Mouse (Mus musculus) forebrain, embryonic 12.5 days (tissue): ENCODE results near the gene Rabgef1. TPM values are rescaled to one million over a fixed set of nuclear protein-coding genes. Genes with fewer than 3 reads are reported as not detected.

Experiments
- ATAC-seq: fragments of 200-750 bp; cut with Nextera tagmentation; 2 replicates; pipeline ENCODE4 v1.8.0; 2017; ENCODE audit warnings: moderate TSS enrichment; ENCODE audit not compliant: low FRiP score
- H3K27ac ChIP-seq: fragments of 300-500 bp; sonication (generic); 2 replicates; pipeline ENCODE4 v1.5.1; 2016; ENCODE audit warnings: mild to moderate bottlenecking
- H3K27me3 ChIP-seq: fragments of 300-500 bp; sonication (generic); 2 replicates; pipeline ENCODE4 v1.6.1; 2016; ENCODE audit warnings: mild to moderate bottlenecking
- H3K36me3 ChIP-seq: fragments of 300-500 bp; sonication (generic); replicated peaks from 2 replicates; pipeline ENCODE4 v1.6.1; 2016; ENCODE audit warnings: mild to moderate bottlenecking
- H3K4me1 ChIP-seq: fragments of 300-500 bp; sonication (generic); 2 replicates; pipeline ENCODE4 v1.6.1; 2016
- H3K4me2 ChIP-seq: fragments of 300-500 bp; sonication (generic); 2 replicates; pipeline ENCODE4 v1.6.1; 2016; ENCODE audit warnings: mild to moderate bottlenecking, moderate library complexity
- H3K4me3 ChIP-seq: fragments of 300-500 bp; sonication (generic); replicated peaks from 2 replicates; pipeline ENCODE4 v1.5.1; 2016; ENCODE audit warnings: mild to moderate bottlenecking
- H3K9ac ChIP-seq: fragments of 300-500 bp; sonication (generic); 2 replicates; pipeline ENCODE4 v1.6.1; 2016; ENCODE audit warnings: mild to moderate bottlenecking
- H3K9me3 ChIP-seq: fragments of 300-500 bp; sonication (generic); 2 replicates; pipeline ENCODE4 v1.6.1; 2016
- WGBS: fragments of 180-500 bp; shearing (Covaris S2); methylation state at CpG from one replicate; pipeline ENCODE4 v1.1.7; 2016; 5-methylcytosine and 5-hydroxymethylcytosine counted together
- polyA plus RNA-seq: library from polyadenylated mRNA; unstranded; fragments of >200 nt; fragmentation: Nextera tagmentation; extraction: Ambion mirVana; gene quantifications from 2 replicates; pipeline ENCODE4 v1.2.1, GENCODE M21; 2016

The Rabgef1 gene
- polyA plus RNA-seq, 1 experiment from 2014 or later, result 31.5 TPM

DNA sequence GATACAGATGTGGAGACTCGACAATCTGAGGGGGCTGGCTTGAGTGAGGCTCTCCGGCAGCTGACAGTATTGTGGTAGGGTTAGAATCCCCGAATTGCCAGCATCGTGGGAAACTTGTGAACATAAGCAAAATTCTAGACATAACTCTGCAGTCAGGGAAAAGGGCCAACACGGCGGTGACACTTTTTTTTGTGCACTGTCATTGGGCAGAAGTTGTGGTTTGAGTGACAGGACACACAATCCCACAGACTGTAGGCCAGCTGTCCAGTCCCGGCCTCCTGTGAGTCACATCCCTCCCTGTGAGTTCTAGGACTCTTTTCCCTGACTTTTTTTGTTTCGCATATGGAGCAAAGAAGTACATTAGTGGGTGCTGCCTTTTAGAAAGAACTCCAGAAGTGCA lies 25.6 kb upstream of the Rabgef1 start:
- H3K4me3 ChIP-seq, result peak overlapping the region; percentile 62; the same call in 1 of the 2 replicates
- 88% methylated on average over 8 of the region's 8 CpGs for WGBS

DNA sequence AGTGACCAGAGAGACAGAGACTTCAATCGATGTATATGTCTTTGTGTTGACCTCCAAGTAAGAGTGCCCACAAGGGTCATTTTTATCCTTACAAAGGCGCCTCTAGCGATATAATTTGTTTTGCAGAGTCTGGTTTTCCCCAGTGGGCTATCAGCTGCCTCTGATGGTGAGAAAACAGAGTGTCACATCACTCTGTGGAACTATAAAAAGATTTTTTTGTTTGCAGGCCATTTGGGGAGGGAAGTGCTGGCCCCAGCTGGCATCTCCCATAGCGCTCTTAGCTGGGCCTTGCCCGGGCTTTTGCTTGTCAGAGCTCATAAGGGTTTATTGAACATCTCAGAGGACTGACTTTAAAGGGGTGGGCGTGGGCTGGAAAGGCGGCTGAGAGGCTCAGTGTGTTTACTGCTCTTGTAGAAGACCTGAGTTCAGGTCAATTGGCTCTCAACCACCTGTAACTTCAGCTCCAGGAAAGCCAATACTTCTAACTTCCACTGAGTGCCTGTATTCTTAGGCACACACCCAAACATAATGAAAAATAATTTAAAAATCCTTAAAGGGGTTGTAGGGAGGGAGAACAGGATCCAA lies 21.8 kb upstream of the Rabgef1 start:
- H3K4me2 ChIP-seq, result no peak overlapping the region
- no peak for ATAC-seq
- 87% methylated on average over 7 of the region's 7 CpGs for WGBS
- H3K27ac ChIP-seq, result no peak overlapping the region
- H3K9me3 ChIP-seq, result no peaks in the 10 kb centered on the region
- H3K36me3 ChIP-seq, result peaks cover 31% of the 10 kb centered on the region
- H3K4me3 ChIP-seq, result no peak overlapping the region
- H3K27me3 ChIP-seq, result no peaks in the 10 kb centered on the region
- no peak overlapping the region for H3K9ac ChIP-seq
- peaks cover 9% of the 10 kb centered on the region for H3K4me1 ChIP-seq

More for the DNA sequence above, 25.6 kb upstream of the Rabgef1 start:
- H3K9ac ChIP-seq, result no peak overlapping the region
- H3K4me1 ChIP-seq, result peaks cover 15% of the 10 kb centered on the region
- H3K27me3 ChIP-seq, result no peaks in the 10 kb centered on the region
- peaks cover 11% of the 10 kb centered on the region; the same call in 1 of the 2 replicates for H3K36me3 ChIP-seq
- no peak for ATAC-seq
- H3K27ac ChIP-seq, result no peak overlapping the region
- no peaks in the 10 kb centered on the region for H3K9me3 ChIP-seq
- H3K4me2 ChIP-seq, result peak overlapping the region; percentile 87

DNA sequence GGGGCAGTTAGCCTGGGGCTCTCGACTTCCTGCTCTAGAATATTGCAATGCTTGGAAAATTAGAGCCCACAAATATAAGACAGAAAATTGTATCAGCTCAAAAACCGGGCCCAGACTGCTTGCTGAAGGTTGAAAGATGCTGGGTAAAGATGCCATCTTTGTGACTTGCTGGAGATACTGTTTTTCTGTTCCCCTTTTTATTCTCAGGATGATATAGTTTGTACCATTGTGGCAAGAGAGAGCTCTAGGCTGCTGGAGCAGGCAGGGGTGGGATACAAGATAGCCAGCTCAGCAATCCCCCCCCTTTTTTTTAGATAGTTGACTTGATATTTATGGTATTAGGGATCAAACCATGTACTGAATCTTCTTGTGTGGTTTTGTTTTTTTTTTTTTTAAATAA lies 17.3 kb upstream of the Rabgef1 start:
- H3K4me3 ChIP-seq, result no peak overlapping the region
- H3K4me1 ChIP-seq, result no peaks in the 10 kb centered on the region
- ATAC-seq, result no peak
- no peak overlapping the region for H3K4me2 ChIP-seq
- no peak overlapping the region for H3K27ac ChIP-seq
- H3K27me3 ChIP-seq, result no peaks in the 10 kb centered on the region
- no peak overlapping the region for H3K9ac ChIP-seq
- no peaks in the 10 kb centered on the region for H3K9me3 ChIP-seq
- H3K36me3 ChIP-seq, result peaks cover 26% of the 10 kb centered on the region
- WGBS, result 76% methylated on average over 2 of the region's 2 CpGs

DNA sequence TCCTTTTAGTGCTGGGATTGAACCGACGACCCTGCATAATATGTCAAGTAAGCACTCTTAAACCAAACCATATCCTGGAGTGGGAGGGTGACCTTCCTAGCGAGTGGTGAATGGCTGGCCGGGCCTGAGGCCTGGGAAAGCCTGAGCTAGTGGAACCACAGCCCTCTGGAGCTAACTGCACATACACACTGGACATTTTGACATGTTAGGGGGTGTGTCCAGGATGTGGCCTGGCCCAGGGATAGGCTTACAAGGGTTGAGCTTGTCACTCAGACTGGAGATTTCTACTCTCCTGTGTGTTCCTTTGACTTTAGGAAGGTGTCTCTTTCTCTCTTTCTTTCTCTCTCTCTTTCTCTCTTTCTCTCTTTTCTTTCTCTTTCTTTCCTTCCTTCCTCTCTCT lies 13.1 kb upstream of the Rabgef1 start:
- WGBS, result 72% methylated on average over 4 of the region's 4 CpGs
- Histone ChIP-seq H3K4me1 (no peaks in the 10 kb centered on the region), H3K27me3 (no peaks in the 10 kb centered on the region), H3K4me3 (no peak overlapping the region), H3K9ac (no peak overlapping the region), H3K4me2 (no peak overlapping the region), H3K27ac (no peak overlapping the region), H3K36me3 (no peaks in the 10 kb centered on the region), H3K9me3 (no peaks in the 10 kb centered on the region)
- no peak for ATAC-seq

DNA sequence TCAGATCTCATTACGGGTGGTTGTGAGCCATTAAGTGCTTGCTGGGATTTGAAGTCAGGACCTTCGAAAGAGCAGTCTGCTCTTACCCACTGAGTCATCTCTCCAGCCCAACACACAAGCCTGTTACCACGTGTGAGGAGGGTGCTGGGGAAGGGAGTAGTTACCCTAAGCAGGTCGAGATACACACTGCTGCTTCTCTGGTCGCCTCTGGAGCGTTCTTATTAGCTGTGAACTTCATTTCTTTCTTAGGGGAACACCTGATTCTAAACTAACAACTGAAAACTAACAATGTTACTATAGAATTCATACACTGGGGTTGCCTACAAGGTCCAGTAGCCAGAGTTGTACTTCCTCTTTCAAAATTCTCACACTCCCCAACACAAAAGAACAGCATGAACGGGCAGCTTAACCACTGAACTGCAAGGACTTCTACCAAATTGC lies 11.8 kb upstream of the Rabgef1 start:
- H3K4me3 ChIP-seq, result no peak overlapping the region
- 70% methylated on average over 7 of the region's 7 CpGs for WGBS

DNA sequence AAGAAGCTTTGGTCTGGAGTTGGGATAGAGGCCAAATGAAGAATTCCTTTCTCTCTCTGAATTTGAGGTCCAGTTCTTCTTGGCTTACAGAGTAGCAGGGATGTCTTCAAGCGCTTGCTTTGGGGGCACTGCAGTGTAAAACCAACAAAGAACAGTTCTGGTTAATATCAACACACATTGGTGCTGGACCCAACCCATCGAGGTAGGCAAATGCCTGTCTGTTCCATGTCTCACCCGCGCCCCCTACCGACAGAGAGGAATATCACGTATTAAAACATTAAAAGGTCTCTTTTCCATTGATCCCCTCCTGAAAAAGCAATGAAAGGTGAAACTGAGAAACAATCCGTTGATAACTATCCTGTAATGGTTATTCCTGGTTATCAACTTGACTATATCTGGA lies 7.9 kb upstream of the Rabgef1 start:
- no peak overlapping the region for H3K4me2 ChIP-seq
- ATAC-seq, result no peak
- no peaks in the 10 kb centered on the region for H3K4me1 ChIP-seq
- H3K27me3 ChIP-seq, result no peaks in the 10 kb centered on the region
- no peak overlapping the region for H3K4me3 ChIP-seq
- no peak overlapping the region for H3K9ac ChIP-seq
- WGBS, result 6% methylated on average over 7 of the region's 7 CpGs
- H3K36me3 ChIP-seq, result no peaks in the 10 kb centered on the region
- no peaks in the 10 kb centered on the region for H3K9me3 ChIP-seq
- no peak overlapping the region for H3K27ac ChIP-seq

More for the DNA sequence above, 11.8 kb upstream of the Rabgef1 start:
- Histone ChIP-seq H3K4me1 (no peaks in the 10 kb centered on the region), H3K9ac (no peak overlapping the region), H3K27me3 (no peaks in the 10 kb centered on the region), H3K27ac (no peak overlapping the region), H3K36me3 (no peaks in the 10 kb centered on the region), H3K4me2 (no peak overlapping the region), H3K9me3 (no peaks in the 10 kb centered on the region)
- ATAC-seq, result no peak

DNA sequence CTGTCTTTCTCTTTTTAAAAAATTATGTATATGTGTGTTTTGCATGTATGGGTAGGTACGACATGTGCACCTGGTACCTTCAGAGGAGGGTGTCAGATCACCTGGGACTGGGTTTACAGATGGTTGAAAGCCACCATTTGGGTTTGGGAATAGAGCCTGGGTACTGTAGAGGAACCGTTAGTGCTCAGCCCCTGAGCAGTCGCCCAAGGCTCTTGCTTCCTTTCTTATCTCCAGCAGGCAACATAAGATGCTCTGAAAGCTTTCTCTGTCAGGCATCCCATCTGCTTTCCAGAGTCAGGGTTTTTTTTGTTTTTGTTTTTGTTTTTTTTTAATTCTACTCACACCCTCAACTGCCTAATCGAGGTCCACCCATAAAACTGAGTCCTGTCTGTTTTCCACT lies 6.4 kb upstream of the Rabgef1 start:
- no peak for ATAC-seq
- WGBS, result 78% methylated on average over 4 of the region's 4 CpGs
- Histone ChIP-seq H3K9ac (no peak overlapping the region), H3K27ac (no peak overlapping the region), H3K9me3 (no peaks in the 10 kb centered on the region), H3K4me3 (no peak overlapping the region), H3K4me2 (no peak overlapping the region), H3K4me1 (no peaks in the 10 kb centered on the region), H3K36me3 (no peaks in the 10 kb centered on the region), H3K27me3 (no peaks in the 10 kb centered on the region)

DNA sequence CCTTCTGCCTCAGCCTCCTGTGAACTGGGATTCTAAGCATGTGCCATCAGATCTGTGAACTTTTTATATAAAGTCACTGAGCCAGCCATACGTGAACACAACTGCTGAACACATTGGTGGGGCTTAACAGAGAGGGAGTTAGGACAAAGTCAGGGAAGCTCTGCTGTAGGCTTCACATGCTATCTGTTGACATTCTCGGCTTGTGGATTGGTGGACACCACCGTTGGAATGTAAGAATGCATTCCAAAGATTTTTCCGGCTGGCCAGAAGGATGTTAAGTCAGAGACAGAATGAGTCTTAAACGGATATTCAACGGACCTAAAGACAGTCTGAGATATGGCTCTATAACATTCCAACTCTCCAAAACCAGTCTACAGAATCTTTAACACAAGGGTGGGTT lies 2.5 kb upstream of the Rabgef1 start:
- Histone ChIP-seq H3K36me3 (no peaks in the 10 kb centered on the region), H3K27ac (no peak overlapping the region), H3K4me3 (no peak overlapping the region), H3K4me1 (peaks cover 19% of the 10 kb centered on the region), H3K9me3 (no peaks in the 10 kb centered on the region), H3K4me2 (no peak overlapping the region), H3K9ac (no peak overlapping the region), H3K27me3 (no peaks in the 10 kb centered on the region)
- ATAC-seq, result no peak
- 75% methylated on average over 6 of the region's 6 CpGs for WGBS

DNA sequence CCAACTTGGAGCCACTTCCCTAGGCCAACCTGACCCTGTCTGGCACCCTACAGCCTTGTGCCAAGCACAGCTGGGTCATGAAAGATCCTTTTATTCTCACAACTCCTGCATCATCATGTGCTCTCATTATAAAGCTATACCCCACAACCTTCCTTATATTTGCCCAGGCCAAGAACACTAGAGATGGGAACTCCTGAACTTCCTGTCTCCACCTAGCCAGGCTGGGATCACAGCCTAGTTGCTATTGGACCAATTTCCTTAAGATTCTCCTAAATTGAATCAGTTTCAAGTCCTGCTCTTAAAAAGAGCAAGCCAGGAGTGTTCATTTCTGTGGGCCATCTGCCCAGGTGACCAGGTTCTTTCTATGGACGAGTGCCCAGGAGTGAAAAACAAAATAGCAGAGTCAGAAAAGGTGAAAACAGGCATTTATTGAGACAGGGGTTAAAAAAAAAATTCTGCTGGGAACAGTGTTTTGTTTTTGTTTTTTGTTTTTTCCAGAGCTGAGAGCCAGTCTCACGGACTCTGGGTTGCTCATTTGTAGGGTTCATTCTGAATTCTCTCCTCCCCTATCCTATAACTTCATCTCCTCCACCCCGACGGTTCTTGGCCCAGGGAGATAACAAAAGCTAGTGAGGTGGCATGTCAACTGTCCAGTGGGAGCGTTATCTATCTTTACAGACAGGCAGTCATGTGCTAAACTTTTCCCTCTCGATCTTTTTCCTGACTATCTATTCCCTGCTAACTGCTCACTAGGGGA lies 754 bp upstream of the Rabgef1 start:
- Histone ChIP-seq H3K4me2 (peak overlapping the region; percentile 65), H3K9me3 (no peaks in the 10 kb centered on the region), H3K4me1 (peaks cover 19% of the 10 kb centered on the region), H3K27me3 (no peaks in the 10 kb centered on the region), H3K4me3 (peak overlapping the region; percentile 93), H3K36me3 (no peaks in the 10 kb centered on the region), H3K9ac (peak overlapping the region; percentile 93), H3K27ac (peak overlapping the region; percentile 87)
- WGBS, result 14% methylated on average over 6 of the region's 6 CpGs
- ATAC-seq, result no peak

DNA sequence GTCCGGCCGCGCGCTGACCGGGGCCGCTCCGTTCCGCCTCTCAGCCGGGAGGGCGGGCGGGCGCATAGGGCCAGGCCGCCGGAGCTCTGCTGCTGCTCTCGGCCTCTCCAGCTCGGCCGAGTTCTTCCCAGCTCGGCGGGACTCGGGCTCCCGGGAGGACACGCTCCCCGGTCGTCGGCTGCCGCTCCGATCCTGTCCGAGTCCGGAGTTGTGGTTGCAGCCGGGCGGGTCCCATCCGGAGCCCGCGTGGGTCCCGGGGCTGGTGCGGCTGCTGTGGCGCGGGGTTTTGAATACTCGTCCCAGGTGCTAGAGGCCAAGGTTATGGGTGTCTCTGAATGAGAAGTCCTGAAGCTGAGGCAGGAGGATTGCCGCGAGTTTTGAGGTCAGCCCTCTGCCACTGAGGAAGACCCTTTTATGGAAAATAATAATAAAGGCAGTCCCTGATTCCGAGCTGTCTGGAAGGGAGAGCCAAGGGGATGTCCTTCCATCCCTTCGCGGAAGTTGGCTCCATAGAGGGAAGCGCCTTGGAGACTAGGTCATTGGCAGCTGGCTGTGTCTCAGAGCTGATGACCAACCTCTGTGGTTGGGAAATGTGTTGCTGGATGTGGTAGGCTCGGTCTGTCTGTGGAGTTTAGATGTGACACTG lies 481 bp downstream of the Rabgef1 start:
- Histone ChIP-seq H3K9ac (peak overlapping the region; percentile 93), H3K9me3 (no peaks in the 10 kb centered on the region), H3K4me2 (peak overlapping the region; percentile 65), H3K36me3 (no peaks in the 10 kb centered on the region), H3K27me3 (no peaks in the 10 kb centered on the region), H3K27ac (peak overlapping the region; percentile 87), H3K4me3 (peak overlapping the region; percentile 93), H3K4me1 (peaks cover 19% of the 10 kb centered on the region)
- ATAC-seq, result peak; percentile 52; the same call in 1 of the 2 replicates
- 2% methylated on average over 46 of the region's 46 CpGs for WGBS

DNA sequence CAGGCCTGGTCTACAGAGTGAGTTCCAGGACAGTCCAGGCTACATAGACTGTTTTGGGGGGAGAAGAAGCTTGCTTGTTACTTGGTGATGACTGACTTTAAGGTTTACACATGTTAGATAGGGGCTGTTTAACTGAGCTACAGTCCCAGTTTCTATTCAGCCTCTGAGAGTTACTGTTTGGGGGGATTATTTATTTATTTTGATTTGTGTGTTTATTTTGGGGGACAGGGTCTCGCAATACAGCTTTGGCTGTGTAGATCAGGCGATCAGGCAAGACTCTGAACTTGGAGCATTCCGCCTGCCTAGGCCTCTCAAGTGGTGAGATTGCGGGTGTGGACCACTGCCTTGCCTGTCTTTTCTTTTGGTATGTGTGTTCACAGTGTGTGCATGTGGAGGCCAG lies 1.4 kb downstream of the Rabgef1 start:
- 93% methylated on average over 4 of the region's 4 CpGs for WGBS
- ATAC-seq, result no peak
- H3K4me2 ChIP-seq, result peak overlapping the region; percentile 65; the same call in 1 of the 2 replicates
- no peak overlapping the region for H3K27ac ChIP-seq
- H3K9ac ChIP-seq, result peak overlapping the region; percentile 93; the same call in 1 of the 2 replicates
- no peaks in the 10 kb centered on the region for H3K36me3 ChIP-seq
- peak overlapping the region; percentile 93 for H3K4me3 ChIP-seq
- peaks cover 19% of the 10 kb centered on the region for H3K4me1 ChIP-seq
- no peaks in the 10 kb centered on the region for H3K9me3 ChIP-seq
- H3K27me3 ChIP-seq, result no peaks in the 10 kb centered on the region

DNA sequence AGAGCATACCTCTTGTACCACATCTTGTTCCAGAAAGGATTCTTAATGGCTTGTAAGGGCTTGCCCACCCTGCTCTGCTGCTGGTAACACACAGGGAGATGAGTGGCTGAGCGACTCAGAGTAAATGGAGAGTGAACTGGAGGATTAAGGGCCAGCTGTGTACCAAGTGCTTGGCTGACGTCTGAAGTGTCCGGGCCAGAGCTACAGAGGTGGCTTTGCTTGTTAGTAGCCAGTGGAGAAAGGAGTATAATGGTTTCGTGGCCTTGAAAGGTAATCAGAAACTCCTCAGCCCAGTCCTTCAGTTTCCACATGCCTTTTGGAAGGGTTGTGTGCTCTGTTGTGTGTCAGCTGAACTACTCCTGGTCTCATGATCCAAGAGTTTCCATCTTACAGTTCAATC lies 6.3 kb downstream of the Rabgef1 start:
- Histone ChIP-seq H3K36me3 (no peaks in the 10 kb centered on the region), H3K4me1 (peaks cover 4% of the 10 kb centered on the region), H3K9me3 (no peaks in the 10 kb centered on the region), H3K27ac (no peak overlapping the region), H3K9ac (no peak overlapping the region), H3K27me3 (no peaks in the 10 kb centered on the region), H3K4me2 (no peak overlapping the region), H3K4me3 (no peak overlapping the region)
- no peak for ATAC-seq
- 61% methylated on average over 4 of the region's 4 CpGs for WGBS
